Mouse (Mus musculus): ENCODE measurements around the gene Rps19bp1.

The Rps19bp1 gene

DNA sequence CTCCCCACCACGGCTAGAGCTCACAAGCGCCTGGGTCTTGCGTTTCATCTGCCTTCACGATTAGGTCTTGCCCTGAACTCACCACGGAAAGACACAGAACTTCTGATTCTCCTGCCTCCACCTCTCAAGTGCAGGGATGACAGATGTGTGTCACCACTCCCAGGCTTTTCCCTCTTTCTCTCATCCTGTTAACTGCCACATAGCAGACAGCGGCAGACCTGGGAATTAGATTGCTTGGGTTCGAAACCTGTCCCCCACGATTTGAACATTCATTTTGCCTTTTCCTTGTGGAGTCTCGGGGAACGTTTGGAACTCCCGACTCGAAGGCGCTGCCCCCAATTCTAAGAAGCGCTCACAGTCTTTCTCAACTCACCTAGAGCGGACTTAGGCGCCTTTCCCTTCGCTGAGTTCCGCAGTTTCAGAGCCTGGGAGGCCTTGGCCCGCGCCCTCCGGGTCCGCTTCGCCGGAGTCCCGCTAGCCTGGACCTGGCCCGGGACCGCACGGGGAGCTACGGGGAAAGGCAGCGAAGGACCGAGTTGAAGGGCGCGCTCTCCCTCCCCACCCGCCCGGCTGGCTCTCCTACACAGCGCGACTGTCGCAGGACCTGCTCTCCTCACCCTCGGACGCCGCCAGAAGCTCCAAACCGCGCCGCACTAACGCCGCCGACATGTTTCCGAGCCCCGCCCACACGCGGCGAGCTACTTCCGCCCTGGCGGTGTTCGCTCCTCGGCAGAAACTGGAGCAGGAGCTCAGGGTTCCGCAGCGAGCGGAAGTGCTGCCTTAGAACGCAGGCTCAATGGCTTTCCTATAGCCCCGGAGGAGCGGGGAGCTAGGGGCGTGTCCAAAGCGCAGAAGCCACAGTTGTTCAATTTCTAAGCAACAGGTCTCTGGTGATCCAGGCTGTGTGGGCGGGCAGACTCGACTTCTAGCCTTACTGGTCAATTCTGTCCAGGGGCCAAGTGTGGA is at the start of gene Rps19bp1:
Gene Rps19bp1, minus strand, starts transcription at position 706 of the 966 bp plus-strand sequence.
- DNase-seq = peak; percentile 91 to 94

DNA sequence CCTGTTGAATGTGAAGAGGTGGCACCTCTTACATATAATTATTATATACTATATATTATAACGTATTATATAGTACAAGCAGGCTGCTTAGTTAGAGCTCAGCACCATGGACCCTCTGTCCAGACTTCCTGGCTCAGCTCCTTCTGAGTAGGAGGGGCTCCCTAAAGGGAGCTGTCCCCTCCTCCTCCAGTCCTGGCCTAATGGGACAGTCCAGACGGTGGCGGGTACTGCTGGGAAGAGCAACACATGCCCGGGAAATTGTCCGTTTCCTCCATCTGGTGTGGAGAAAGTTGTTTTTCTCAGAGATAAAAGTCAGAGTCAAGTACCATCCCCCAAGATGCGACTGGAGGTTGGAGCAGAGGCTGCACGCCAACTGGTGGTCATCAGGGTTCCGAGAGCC is 42.0 kb upstream of the Rps19bp1 start:
- DNase-seq = no peak

DNA sequence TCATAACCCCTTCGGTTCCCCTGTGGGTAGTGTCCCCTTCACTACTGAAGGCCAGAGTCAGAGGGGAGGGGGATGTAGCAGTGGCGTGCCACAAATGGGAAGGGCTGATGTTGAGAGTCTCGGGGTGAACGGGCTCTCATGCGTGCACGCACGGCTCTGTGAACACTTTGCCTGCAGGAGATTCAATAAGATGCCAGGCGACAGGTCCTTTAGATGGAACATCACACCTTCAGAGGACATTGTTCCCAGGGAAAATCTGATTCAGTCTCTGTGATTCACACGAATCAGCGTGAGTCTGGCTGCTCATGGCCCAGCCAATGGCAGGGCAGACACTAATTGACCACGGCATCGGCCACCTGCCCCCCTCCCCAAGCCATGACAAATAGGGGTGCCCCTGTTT is 40.1 kb upstream of the Rps19bp1 start:
- DNase-seq = no peak

DNA sequence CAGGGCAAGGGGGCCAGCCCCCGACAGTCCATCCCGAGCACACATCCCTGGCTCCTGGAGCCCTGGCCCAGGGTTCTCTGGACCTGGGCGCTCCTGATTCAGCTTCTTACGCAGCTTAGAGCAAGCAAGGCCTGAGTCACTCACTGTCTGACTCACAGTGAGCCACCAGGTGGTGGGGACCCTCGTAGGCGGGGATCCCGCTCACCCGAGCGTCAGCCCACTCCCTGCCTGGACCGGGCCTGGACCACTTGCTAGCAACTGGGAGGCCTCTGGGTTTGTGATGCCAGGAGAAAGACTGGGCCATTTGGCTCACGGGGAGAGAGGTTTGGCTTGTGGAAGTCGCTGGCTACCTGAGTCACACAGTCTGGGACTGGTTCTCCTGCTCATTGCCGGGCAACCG is 39.7 kb upstream of the Rps19bp1 start:
- no peak for DNase-seq

DNA sequence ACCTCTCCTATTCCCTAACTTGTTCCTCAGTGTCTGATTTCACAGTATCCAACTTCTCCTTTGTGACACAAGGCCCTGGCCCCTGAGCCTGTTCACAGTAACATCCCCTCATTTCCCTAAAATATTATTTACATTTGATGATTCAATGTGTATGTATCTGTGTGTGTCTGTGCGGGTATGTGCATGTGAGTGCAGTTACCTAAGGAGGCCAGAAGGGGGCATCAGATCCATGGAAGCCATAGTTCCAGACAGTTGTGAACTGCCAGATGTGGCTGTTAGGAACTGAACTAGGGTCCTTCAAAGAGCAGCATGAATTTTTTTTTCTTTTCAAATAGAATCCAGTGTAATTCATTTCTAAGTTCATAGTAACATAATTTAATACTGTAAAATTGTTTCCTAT is 33.0 kb upstream of the Rps19bp1 start:
- DNase-seq = no peak

DNA sequence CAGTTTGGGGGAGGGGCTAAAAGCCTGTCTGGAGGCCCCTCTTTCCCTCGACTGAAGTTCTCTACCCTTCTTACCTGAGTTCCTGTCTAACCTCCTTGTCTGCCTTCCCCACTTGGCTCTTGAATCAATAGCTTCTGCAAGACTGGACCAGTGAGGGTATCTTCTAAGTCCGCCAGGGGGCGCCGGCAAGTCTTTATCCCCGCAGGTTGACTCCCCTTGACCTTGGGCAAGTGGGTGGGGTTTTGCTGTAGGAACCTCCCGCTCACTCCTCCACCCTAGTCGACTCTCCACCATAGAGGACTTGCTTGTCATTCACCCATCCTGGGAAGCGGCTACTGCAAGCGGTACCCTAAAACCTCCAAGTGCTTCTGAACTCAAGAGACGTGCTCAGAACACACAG is 25.3 kb upstream of the Rps19bp1 start:
- DNase-seq = peak; percentile 77 to 80

DNA sequence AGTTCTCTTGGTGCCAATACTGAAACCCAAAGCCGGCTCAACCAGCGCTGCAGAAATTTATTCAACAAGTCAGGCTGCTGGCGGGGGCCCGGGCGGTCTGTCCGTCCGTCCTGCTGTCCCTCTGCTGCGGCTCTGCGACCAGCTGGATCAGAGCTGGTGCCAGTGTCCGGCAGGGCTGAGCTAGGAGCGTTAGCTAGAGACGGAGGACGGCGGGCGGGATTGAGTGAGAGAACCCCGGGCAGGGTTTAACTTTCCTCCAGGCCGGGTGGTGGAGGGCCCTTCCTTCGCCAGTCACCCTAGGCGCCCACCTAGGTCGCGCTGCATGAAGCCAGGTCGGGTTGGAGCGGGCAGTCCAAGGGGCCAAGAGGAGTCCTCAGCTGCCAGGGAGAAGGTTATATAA is 23.9 kb upstream of the Rps19bp1 start:
- DNase-seq = no peak

DNA sequence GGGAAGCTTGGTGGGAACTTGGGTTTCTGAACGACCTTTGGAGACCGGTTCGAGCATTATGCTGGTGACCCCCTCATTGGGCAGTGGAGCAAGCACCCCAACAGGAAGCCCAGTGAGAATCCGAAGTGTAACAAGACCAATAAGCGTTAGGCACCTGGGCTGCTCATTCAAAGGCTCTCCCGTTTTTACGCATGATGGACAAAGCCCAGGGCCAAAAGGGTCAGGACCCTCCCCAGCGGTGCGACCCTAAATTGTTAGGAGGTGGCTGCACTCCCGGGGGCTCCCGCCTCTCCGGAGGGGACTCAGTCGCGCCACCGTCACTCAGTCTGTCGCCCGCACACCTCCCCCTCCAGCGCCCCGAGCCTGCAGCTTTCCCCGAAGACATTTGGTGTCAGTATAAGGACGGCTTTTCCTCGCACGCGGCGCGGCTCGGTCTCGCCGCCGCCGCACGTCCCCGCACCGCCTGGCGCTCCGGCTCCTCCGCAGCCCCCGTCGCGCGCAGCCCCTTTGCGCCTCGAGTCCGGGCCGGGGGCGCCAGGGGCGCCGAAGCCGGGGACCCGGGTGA is 22.8 kb upstream of the Rps19bp1 start, which contains the start of gene Cacna1i:
Gene Cacna1i, plus strand, starts transcription at position 388 of the 565 bp plus-strand sequence.
- DNase-seq = no peak

DNA sequence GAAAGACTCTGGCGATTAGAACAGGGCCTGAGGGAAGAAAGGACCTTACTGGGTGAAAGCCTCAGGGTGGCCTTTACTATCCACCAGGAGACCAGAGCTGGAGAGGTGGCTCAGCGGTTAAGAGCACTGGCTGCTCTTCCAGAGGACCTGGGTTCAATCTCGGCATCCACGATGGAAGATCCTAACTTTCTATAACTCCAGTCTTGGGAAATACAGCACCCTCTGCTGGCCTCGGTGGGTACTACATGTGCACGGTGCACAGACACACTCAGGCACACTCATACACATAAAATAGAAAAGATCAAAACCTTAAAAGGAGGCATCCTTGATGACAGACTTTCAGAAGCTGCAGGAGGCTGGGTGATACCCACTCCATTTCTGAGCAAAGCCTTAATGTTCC is 16.5 kb upstream of the Rps19bp1 start:
- peak in 1 of 2 experiments; percentile 57 for DNase-seq

DNA sequence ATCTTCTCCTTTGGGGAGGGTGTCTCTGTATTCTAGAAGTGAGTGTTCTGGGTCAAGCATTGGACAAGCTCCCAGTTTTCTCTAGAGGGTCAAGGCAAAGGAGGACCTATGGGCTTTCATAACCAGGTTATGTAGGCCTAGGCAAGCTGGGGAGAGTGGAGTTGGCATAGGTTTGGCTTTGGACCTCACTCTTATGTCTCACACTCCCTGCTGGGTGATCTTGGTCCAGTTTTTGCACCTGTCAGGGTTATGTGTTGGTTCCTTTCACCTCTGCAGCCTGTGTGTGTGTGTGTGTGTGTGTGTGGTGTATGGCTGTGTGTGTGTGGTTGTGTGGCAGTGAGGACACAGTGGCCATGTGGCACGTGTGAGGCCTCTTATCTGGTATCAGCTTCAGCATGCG is 14.9 kb upstream of the Rps19bp1 start:
- DNase-seq = no peak

DNA sequence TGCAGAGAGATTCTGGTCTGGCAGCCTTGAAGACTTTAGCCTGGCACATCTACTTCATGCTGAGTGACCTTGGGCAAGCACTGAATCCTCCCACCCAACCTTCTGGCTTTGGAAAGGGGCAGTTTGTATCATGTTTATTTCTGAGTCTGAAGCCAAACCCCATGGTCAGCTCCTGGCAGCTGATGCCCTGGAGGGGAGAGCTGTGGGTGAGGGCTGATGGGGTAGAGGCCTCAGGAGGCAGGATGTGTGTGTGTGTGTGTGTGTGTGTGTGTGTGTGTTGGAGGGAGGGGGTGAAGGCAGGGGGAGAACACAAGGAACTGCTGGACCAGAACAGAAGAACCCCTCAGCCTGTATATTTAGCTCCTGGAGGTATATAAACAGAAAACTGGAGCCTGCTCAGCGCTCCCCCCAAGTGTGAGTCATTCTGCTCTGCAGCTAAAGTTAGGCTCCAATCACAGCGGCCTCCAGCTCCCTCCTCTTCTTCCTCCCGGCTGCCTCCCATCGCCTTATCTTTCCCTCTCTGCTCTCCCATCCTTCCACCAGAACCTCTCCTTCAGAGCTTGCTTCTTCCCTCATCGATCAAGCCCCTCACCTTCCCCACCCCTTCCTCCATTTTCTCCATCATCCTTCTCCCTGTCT is 14.1 kb upstream of the Rps19bp1 start:
- no peak for DNase-seq

DNA sequence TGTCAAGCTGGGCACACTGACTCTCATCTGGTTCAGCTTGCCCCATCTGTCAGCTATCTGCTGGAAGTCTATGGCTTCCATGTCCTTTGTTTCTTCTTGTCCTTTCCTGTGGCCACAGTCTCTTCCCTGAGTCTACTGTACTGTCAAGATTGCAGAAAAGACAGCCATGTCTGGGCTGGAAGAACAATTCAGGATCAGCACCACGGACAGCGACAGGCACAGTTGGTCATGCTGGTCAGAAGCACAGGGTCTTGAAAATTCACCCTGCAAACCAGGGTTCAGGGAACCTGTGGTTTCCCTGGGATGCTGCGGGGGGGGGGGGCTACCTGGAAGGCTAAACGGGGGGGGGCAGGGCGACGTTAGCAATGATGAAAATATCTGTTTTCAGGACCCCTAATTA is 13.5 kb upstream of the Rps19bp1 start:
- peak; percentile 68 to 83 for DNase-seq

DNA sequence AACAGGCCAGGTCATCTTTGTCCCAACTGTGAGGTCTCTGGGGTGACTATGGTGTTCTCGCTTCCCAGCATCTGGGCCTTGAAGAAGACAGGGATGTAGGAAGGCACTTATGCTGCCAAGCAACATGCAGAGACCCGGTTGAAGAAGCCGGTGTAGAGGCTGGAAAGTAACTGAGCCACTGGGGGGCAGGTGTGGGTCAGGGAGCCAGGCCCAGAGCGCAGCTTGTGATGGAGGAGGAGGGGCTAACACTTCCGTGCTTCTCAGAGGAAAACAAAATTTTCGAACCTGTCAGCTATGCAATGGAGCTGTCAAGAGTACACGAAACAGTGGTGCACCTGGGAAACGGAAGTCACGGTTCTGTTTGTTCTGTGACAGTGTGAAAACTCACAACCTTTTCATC is 13.0 kb upstream of the Rps19bp1 start:
- no peak for DNase-seq

DNA sequence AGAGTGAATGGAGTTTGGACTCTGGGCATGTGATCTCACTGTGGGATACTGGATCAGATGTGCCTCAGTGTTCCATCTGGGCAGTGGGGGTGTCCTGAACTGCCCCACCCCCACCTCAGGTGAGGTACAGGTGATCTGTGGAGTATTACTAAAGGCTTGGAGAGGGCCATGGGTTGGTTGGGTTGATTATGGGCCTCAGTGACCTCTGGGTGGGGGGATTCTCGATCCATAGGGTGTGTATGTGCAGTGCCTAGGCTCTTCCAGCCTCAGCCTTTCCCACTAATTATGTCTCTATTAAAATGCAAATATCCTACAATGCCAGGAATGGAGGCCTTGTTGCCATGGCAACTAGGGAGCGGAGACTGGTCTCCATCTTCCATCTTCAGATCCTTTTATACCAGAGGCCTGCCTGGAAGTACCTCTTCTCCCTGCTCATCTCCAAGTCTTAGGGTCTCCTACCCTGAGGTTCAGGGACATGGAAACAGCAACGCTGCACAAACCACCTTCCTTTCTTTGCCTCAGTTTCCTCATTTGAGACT is 7.8 kb upstream of the Rps19bp1 start:
- no peak for DNase-seq

DNA sequence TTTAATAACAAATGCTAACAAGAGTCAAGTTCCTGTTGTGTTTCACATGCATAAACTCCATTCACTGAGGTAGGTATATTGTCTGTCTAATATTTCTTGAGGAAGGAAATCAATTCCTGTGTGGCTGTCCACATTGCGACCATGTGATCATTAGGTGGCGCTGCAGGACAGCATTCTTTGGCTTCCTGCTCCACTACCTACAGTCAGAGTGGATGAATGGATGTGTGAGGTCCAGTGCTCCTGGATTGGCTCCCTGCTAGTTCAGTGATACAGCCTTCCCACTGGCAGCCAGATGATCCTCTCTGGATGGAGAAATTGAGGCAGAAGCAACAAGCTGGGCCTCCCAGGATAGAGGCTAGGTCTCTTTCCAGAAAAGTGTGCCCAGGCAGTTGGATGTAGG is 2.2 kb upstream of the Rps19bp1 start:
- peak; percentile 88 to 93 for DNase-seq

DNA sequence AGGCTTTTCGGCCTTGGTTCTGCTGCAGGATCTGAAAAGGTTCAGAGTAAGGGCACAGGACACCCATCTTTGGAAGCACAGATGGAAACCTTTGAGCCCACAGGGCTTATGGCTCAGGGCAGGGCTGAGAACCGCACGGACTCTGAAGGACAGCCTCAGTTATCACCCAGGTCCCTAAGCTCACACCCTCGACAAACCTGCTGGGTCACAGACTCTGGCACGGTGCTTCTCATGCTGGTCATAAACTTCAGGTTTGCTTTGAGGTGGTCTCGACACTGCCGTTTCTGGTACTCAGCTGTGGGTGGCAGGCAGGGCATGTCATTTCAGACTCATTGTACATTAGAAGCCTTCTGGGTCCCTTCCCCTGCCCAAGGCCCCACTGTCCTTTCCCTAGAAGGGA is 3.0 kb downstream of the Rps19bp1 start:
- no peak for DNase-seq

DNA sequence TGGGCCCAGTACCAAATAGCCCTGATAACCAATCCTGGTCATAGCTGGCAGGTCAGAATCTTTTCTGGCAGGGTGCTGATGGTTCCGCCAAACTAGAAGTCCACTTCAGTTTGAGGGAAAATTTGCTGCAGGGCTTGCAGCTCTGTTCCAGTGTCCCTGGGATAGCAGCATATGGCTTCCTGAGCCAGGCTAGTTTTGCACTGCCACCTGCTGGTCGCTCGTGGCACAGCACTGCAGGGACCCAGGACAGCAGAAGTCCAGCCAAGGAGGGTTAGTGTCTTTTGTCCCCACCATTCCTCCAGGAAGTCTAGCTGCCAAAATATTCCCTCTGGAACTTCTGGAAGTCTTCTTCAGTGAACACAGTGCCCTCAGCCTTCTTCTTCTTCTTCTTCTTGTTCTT is 3.4 kb downstream of the Rps19bp1 start:
- DNase-seq = peak; percentile 86 to 90

DNA sequence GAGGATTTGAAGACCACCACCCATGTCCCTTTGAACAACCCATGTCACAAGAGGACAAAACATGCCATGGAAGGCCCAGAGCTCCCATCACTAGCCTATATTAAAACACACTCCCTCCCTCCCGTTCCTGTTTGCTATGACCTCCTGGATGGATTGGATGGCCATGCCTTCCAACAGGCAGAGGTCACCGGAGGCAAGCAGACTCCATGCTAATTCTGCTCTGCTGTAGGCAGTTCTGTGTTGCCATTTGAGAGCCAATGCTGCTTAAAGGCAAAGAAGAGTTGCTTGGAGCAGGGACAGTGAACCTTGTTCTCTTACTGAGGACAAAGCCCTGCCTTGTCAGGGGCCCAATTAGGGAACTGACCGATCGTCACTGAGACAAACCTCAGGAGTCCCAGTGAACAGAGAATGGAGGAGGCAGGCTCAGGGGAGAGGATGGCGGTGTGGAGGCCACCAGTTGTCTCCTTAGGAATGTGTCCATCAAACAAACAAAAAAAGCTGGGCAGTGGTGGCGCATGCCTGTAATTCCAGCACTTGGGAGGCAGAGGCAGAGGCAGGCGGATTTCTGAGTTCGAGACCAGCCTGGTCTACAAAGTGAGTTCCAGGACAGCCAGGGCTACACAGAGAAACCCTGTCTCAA is 4.6 kb downstream of the Rps19bp1 start:
- DNase-seq = no peak

DNA sequence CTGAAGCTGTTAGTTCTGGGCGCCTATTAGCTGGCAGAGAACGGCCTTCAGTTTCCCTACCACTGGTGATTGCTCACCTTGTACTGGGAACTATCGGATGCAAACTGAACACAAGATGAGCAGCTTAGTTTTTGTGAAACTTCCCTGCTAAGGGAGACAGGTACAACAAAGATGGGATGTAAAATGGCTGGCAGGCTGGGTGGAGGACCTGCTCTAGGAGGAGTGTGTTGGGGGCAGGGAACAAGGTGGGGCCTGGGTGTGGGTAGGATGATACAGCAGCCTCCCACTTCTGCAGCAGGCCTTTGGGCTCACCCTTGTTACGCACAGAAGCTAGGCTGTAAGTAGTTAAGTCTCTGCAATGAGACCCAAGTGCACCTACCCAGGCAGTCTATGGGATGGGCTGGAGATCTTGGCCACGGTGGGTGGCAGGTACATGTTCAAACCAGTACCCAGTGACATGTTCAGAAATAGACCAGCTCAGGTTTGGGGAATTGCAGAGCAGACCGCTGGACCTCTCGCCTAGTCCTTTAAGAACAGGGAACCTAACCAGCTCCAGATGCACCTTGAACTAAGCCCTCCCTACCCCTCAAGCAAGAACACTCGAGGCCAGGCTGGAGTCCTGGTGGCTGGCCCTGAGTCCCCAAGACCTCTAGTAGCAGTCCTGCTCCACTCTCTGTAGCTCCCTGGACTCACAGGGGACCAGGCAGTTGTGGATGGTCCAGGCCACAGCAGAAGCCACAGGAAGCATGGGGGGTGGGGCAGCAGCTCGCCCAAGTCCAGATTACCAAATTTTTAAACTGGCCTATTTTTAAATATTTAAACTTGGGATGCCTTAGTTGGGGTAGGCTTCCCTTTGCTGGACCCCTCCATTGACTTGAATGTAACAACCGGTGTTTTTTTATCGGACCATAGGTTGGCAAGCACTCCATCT is 5.6 kb downstream of the Rps19bp1 start:
- DNase-seq = no peak

DNA sequence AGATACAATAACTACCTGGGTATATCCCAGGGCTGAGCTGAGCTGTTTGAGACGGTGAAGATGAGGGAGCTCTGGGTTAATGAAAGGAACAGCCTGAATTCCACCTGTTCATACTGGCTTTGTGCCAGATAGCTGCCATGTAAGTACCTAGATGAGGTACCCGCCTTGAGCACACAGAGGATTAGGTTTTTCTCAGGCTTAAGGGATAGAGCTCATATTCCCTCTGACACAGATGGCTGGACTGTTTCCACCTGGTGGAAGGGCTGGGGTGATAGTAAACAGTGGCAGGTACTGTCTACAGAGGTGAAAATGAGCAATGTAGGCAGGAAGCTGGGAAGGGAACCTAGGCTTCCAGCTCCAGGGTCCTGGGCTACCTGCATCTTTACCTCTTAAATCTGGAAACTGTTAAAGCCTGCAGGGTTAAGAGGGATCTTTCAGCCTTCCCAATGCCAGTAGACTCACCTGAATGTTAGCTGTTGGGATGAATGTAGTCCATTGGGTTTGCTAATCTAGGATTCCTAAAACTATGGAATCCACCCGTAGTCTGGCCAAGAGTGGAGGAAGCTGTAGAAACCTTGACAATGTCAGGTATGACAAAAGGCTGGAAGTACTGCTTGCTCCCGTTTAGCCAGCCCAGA is 6.4 kb downstream of the Rps19bp1 start:
- no peak for DNase-seq

Data from kidney, postnatal 25 days (tissue).